Mouse (Mus musculus): Measurements from ENCODE around the gene 4930447C04Rik.

DNA sequence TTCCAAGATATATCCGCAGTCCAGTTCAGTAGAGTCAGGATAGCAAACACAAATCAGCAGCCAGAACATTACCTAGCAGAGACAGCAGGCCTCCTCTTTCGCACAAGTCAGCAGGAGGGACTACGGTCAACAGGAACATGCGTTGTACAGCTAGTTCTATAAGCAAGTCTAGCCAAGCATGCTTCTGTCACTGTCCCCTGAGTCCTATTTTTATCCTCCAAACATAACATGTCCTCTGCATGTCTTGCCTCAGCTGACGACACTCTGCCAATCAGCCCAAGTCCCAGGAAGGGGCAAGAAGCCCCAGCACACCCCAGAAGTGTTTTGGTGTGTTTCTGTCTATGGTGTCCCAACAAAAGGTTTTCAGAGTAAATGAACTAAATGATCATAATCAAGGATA lies 13.3 kb upstream of the 4930447C04Rik start:
- TF ChIP-seq USF1 (IDR thresholded peaks at IDR 0.05; ENCODE audit: low read depth) (no peak), POLR2A (IDR thresholded peaks at IDR 0.05; ENCODE audit: insufficient read length, low read depth) (no peak), TCF12 (IDR thresholded peaks at IDR 0.05; ENCODE audit: insufficient read depth, poor library complexity, severe bottlenecking) (no peak), MYOD1 (IDR thresholded peaks at IDR 0.05; ENCODE audit: control insufficient read depth in 1 of 3, insufficient read length in 2 of 3, low read depth in 2 of 3) (no peak), MAX (IDR thresholded peaks at IDR 0.05; ENCODE audit: low read depth) (no peak)

Data from myocyte (in vitro differentiated cells).